Mouse (Mus musculus) kidney, embryonic 15.5 days (tissue): Measurements from ENCODE around the gene Anks1b. TPM values are rescaled to one million over a fixed set of nuclear protein-coding genes. Genes with fewer than 3 reads are reported as not detected.

Source experiments
- ATAC-seq: fragments of 200-750 bp; cut with Nextera tagmentation; replicated peaks from 2 replicates; pipeline ENCODE4 v1.8.0; 2017; ENCODE audit warnings: moderate TSS enrichment; ENCODE audit not compliant: low FRiP score
- H3K27ac ChIP-seq: fragments of 300-500 bp; sonication (generic); 2 replicates; pipeline ENCODE4 v1.5.1; 2015; ENCODE audit warnings: mild to moderate bottlenecking, inconsistent platforms
- H3K27me3 ChIP-seq: fragments of 300-500 bp; sonication (generic); 2 replicates; pipeline ENCODE4 v1.6.1; 2015; ENCODE audit warnings: inconsistent platforms
- H3K36me3 ChIP-seq: fragments of 300-500 bp; sonication (generic); 2 replicates; pipeline ENCODE4 v1.6.1; 2015; ENCODE audit warnings: inconsistent platforms
- H3K4me1 ChIP-seq: fragments of 300-500 bp; sonication (generic); 2 replicates; pipeline ENCODE4 v1.6.1; 2015; ENCODE audit warnings: inconsistent platforms
- H3K4me2 ChIP-seq: fragments of 300-500 bp; sonication (generic); 2 replicates; pipeline ENCODE4 v1.6.1; 2015; ENCODE audit warnings: moderate library complexity, mild to moderate bottlenecking, inconsistent platforms
- H3K4me3 ChIP-seq: fragments of 300-500 bp; sonication (generic); replicated peaks from 2 replicates; pipeline ENCODE4 v1.5.1; 2015; ENCODE audit warnings: mild to moderate bottlenecking, inconsistent platforms
- H3K9ac ChIP-seq: fragments of 300-500 bp; sonication (generic); 2 replicates; pipeline ENCODE4 v1.6.1; 2015; ENCODE audit warnings: mild to moderate bottlenecking, inconsistent platforms
- H3K9me3 ChIP-seq: fragments of 300-500 bp; sonication (generic); replicated peaks from 2 replicates; pipeline ENCODE4 v1.6.1; 2016; ENCODE audit warnings: inconsistent platforms
- WGBS: fragments of 180-500 bp; shearing (Covaris S2); methylation state at CpG from one replicate; pipeline ENCODE4 v1.1.7; 2015; ENCODE audit warnings: mixed read lengths; 5-methylcytosine and 5-hydroxymethylcytosine counted together
- polyA plus RNA-seq: library from polyadenylated mRNA; unstranded; fragments of >200 nt; fragmentation: Nextera tagmentation; extraction: Ambion mirVana; gene quantifications from 2 replicates; pipeline ENCODE4 v1.2.1, GENCODE M21; 2015

Anks1b gene
- polyA plus RNA-seq, 1 experiment from 2014 or later: 4.1 TPM

DNA sequence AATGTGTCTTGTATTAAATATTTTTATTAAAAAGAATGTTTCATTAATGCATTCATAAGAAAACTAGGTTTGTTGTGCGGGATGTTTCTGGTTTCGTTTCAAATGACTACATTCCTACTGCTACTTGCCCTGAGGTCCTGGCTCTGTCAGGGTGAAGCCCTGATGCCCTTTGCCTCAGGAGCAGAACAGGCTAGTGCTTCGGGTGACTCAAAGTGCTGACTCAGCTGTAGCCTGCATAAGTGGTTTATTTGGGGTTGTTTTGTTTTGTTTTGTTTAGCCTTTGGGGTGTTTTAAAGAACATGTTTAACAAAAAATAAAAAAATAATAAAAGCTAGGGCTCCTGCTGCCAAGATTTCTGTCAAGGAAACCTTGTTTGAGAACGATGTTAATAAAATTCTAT, 1097.3 kb downstream of the Anks1b start:
- Histone ChIP-seq H3K36me3 (no peaks in the 10 kb centered on the region), H3K9ac (no peak overlapping the region), H3K27ac (no peak overlapping the region), H3K27me3 (peaks cover 44% of the 10 kb centered on the region), H3K4me3 (no peak overlapping the region), H3K4me1 (peaks cover 19% of the 10 kb centered on the region), H3K4me2 (no peak overlapping the region), H3K9me3 (no peaks in the 10 kb centered on the region)
- WGBS: 32% methylated on average over 4 of the region's 4 CpGs
- ATAC-seq: no peak

DNA sequence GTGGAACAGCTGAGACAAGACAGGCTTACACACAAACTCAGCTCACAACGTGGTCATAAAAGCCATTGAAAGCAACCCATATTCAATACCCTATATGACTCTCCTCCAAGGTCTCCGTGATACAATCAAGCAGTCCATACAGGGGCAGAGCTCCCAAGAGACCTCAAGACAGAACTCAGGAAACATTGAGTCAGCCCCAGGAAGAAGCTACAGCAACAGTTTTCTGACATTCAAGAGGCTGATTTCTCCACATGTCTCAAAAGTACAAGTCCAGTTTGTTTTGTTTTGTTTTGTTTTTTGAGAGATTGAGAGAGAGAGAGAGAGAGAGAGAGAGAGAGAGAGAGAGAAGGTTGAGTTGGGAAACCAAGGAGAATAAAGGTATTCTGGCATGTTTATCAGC, 1100.8 kb downstream of the Anks1b start:
- Histone ChIP-seq H3K27me3 (peaks cover 12% of the 10 kb centered on the region), H3K27ac (no peak overlapping the region), H3K4me1 (peaks cover 13% of the 10 kb centered on the region), H3K9ac (no peak overlapping the region), H3K36me3 (no peaks in the 10 kb centered on the region), H3K9me3 (no peaks in the 10 kb centered on the region), H3K4me2 (no peak overlapping the region), H3K4me3 (no peak overlapping the region)
- ATAC-seq: no peak
- 66% methylated on average over 2 of the region's 2 CpGs for WGBS

DNA sequence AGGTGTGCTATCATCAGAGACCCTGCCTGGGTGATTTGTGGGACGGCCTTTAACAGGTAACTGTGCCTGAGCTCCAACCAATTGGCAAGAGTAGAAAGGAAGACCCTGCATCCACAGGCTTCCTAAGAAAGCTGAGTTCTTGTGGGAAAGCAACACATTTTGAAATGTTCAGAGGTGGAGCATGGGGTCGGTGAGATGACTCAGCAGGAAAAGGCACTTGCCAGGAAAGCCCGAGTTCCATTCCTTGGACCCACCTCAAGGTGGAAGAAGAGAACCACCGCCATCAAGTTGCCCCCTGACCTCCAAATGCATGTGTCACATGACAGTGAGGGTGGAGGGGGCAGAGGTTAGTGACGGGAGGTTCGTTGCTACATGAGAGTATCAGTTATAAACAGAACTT, 1101.2 kb downstream of the Anks1b start:
- Histone ChIP-seq H3K9ac (no peak overlapping the region), H3K27ac (no peak overlapping the region), H3K4me1 (peaks cover 10% of the 10 kb centered on the region), H3K9me3 (no peaks in the 10 kb centered on the region), H3K27me3 (peaks cover 7% of the 10 kb centered on the region), H3K4me2 (no peak overlapping the region), H3K4me3 (no peak overlapping the region), H3K36me3 (no peaks in the 10 kb centered on the region)
- WGBS: 80% methylated on average over 6 of the region's 6 CpGs
- no peak for ATAC-seq

DNA sequence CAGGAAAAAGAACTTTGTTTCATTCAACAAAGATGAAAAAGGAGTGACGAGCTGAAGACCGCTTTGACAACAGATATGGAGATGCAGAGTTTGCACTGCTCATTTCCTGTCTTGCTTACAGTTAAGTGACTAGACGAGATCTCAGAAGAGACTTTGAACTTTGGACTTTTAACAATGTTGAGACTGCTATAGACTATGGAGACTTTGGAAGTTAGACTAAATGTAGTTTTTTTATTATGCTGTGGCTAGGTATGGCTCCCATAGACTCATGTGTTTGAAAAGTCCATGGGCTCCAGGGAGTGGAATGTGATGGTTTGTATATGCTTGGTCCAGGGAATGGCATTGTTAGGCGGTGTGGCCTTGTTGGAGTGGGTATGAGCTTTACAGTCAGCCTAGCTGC, 1108.5 kb downstream of the Anks1b start:
- no peak for ATAC-seq
- no peaks in the 10 kb centered on the region for H3K4me1 ChIP-seq
- no peaks in the 10 kb centered on the region for H3K36me3 ChIP-seq
- no peaks in the 10 kb centered on the region for H3K9me3 ChIP-seq
- no peak overlapping the region for H3K27ac ChIP-seq
- no peaks in the 10 kb centered on the region for H3K27me3 ChIP-seq
- no peak overlapping the region for H3K4me3 ChIP-seq
- WGBS: 94% methylated on average over 4 of the region's 4 CpGs
- H3K4me2 ChIP-seq: no peak overlapping the region
- no peak overlapping the region for H3K9ac ChIP-seq

DNA sequence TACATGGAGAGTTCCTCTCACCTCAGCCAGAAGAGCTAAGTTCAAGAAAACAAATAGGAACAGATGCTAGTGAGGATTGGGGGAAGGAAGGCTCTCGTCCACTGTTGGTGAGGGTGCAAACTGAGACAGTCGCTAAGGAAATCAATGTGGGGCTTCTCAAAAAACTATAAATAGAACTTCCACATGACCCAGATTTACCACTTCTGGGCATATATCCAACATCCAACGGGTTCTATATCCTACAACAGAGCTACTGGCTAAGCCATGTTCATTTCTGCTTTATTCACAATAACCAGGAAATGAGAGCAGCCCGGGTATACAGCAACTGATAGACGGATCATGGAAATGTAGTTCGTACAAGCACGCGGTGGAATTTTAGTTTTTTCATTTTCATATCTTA, 1109.7 kb downstream of the Anks1b start:
- Histone ChIP-seq H3K4me2 (no peak overlapping the region), H3K4me3 (no peak overlapping the region), H3K36me3 (no peaks in the 10 kb centered on the region), H3K27me3 (no peaks in the 10 kb centered on the region), H3K4me1 (no peaks in the 10 kb centered on the region), H3K9me3 (no peaks in the 10 kb centered on the region), H3K9ac (no peak overlapping the region), H3K27ac (no peak overlapping the region)
- 65% methylated on average over 8 of the region's 8 CpGs for WGBS
- ATAC-seq: no peak; the same call in 1 of the 2 replicates

DNA sequence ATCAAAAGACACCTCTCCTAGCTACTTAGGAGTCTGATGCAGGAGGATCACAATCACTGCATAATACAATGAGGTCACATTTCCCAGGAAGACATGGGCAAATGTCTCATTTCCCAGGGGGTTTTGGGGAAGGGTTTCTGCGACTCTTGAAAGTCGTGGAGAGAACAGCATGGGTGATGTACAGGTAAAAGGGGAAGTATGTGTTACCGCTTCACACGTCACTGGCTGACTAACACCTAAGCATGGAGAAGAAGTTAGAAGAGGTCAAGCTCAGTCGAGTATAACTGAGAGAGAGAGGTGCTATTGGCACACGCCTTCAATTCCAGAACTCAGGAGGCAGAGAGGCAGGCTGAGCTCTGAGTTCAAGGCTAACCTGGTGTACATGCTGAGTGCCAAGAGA, 1117.0 kb downstream of the Anks1b start:
- H3K4me3 ChIP-seq: no peak overlapping the region
- H3K4me2 ChIP-seq: no peak overlapping the region
- no peaks in the 10 kb centered on the region for H3K4me1 ChIP-seq
- H3K27me3 ChIP-seq: no peaks in the 10 kb centered on the region
- H3K27ac ChIP-seq: no peak overlapping the region
- H3K9me3 ChIP-seq: no peaks in the 10 kb centered on the region
- H3K36me3 ChIP-seq: peaks cover 29% of the 10 kb centered on the region
- WGBS: 81% methylated on average over 6 of the region's 6 CpGs
- H3K9ac ChIP-seq: no peak overlapping the region
- no peak for ATAC-seq

DNA sequence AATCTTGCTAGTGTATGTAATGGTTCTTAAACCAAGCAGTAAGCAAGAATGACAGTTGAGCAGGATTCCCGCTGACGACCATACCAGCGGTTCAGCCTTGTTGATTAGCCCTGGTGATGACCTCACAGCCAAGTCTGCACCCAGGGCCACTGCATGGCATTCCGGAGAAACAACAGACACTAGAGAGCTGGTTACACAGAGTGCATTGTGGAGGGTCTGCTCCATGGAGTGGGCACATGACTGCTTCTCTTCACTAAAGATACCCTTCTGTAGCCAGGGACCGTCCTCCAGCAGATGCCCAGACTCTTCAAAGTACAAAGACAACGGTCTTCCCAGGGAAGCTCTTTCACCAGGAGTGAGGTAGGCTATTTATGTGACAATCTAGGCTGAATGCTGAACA, 1118.9 kb downstream of the Anks1b start:
- Histone ChIP-seq H3K9ac (no peak overlapping the region), H3K4me1 (no peaks in the 10 kb centered on the region), H3K36me3 (peaks cover 46% of the 10 kb centered on the region), H3K9me3 (no peaks in the 10 kb centered on the region), H3K4me2 (no peak overlapping the region), H3K27ac (no peak overlapping the region), H3K27me3 (no peaks in the 10 kb centered on the region), H3K4me3 (no peak overlapping the region)
- 89% methylated on average over 6 of the region's 6 CpGs for WGBS
- ATAC-seq: no peak

DNA sequence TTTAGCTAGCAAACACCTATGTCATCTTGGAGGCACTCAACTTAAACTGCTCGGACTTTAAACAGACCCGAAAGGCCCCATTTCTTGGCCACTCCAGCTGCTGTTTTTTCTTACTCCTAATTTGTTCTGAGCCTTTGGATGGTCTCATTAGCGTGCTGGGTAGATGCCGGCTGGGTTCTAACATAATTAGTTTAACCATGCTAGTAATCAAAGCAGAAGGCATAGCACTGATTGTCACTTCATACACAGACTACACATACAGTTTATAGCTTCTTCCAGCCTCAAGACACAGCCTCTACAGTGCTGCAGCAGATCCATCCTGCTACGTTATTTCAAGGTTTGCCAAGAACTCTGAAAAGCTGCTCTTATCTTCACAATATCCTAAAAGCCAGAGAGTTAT, 1120.6 kb downstream of the Anks1b start:
- Histone ChIP-seq H3K4me3 (no peak overlapping the region), H3K4me2 (no peak overlapping the region), H3K9ac (no peak overlapping the region), H3K27ac (no peak overlapping the region), H3K36me3 (peaks cover 44% of the 10 kb centered on the region), H3K27me3 (no peaks in the 10 kb centered on the region), H3K4me1 (0 out of 2 replicates have a peak, but pooled peaks cover 3% of the 10 kb centered on the region), H3K9me3 (no peaks in the 10 kb centered on the region)
- WGBS: 93% methylated on average over 5 of the region's 5 CpGs
- ATAC-seq: no peak

DNA sequence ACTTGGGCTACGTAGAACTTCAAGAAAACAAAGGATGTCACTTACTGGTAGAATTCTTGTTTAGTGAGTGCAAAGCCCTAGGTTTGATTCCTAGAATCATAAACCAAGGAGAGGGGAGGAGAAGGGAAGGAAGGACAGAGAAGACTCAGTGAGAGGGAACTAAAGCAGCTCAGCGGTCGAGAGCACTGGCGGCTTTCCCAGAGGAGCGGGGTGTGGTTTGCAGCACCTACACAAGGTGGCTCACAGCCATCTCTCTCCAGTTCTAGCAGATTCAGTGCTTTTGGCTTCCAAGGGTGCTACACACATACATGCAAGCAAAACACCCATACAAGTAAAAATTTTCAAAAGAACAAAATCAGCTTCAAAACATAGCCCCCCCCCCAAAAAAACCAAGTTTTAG, 1126.6 kb downstream of the Anks1b start:
- 0 out of 2 replicates have a peak, but pooled peaks cover 3% of the 10 kb centered on the region for H3K4me1 ChIP-seq
- no peaks in the 10 kb centered on the region for H3K27me3 ChIP-seq
- H3K9me3 ChIP-seq: no peaks in the 10 kb centered on the region
- peaks cover 40% of the 10 kb centered on the region for H3K36me3 ChIP-seq
- WGBS: 81% methylated on average over 5 of the region's 5 CpGs
- no peak overlapping the region for H3K9ac ChIP-seq
- ATAC-seq: no peak
- no peak overlapping the region for H3K4me2 ChIP-seq
- H3K4me3 ChIP-seq: no peak overlapping the region
- H3K27ac ChIP-seq: no peak overlapping the region

DNA sequence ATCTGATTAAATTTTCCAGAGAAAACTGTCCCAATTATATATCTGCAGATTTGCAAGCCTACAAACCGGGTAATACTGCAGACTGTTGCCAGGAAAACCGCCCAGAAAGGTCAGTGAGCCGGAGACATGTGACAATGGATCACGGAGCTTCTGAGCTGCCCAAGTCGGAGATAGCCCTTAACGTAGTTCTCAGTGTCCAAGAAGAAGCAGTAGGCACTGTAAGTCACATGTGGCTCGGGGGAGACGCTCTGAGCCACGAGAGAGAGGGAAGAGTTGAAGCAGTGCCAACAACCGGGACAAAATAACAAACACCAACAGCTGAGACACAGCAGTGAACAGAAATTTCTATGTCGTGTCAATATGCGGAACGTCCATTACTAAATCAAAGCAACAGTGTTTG, 1128.1 kb downstream of the Anks1b start:
- WGBS: 76% methylated on average over 13 of the region's 13 CpGs
- Histone ChIP-seq H3K27ac (no peak overlapping the region), H3K4me3 (no peak overlapping the region), H3K4me1 (0 out of 2 replicates have a peak, but pooled peaks cover 3% of the 10 kb centered on the region), H3K9me3 (no peaks in the 10 kb centered on the region), H3K4me2 (no peak overlapping the region), H3K27me3 (no peaks in the 10 kb centered on the region), H3K36me3 (peaks cover 25% of the 10 kb centered on the region), H3K9ac (no peak overlapping the region)
- ATAC-seq: no peak

DNA sequence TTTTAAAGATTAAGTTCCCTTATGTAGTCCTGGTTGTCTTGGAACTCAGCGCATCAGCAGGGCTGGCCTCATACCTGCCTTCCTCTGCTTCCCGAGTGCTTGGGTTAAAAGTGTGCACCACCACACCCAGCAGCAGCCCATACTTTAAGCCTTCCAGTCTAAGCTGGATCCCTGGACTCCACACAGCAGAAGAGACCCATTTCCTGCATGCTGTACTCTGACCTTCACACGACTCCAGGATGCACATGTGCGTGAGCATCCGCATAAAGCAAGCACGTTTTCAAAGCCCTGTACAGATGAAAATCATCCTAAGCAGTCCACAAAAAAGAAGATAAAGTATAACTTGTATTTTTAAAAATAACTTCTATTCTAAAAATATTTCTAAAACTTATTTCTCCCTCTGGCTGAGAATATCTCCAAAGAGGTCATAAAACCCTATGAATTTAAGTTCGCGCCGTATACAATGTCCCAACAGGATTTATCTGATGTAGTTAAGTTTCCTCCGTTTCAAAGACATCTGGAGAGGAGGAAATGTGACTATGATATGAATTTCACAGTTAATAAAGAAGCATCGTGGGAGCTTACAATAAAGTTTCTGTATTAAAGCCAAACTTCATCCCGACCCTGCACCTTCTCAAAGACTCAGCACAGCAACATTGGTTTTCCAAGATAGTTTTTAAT, 1132.7 kb downstream of the Anks1b start:
- Histone ChIP-seq H3K9ac (no peak overlapping the region), H3K4me1 (no peaks in the 10 kb centered on the region), H3K4me2 (no peak overlapping the region), H3K9me3 (no peaks in the 10 kb centered on the region), H3K4me3 (no peak overlapping the region), H3K36me3 (peaks cover 34% of the 10 kb centered on the region), H3K27me3 (no peaks in the 10 kb centered on the region), H3K27ac (peak overlapping the region; percentile 30; the same call in 1 of the 2 replicates)
- ATAC-seq: no peak
- 81% methylated on average over 12 of the region's 12 CpGs for WGBS
